ENCODE assay signal across 10 mouse cellular contexts in the genomic region with DNA sequence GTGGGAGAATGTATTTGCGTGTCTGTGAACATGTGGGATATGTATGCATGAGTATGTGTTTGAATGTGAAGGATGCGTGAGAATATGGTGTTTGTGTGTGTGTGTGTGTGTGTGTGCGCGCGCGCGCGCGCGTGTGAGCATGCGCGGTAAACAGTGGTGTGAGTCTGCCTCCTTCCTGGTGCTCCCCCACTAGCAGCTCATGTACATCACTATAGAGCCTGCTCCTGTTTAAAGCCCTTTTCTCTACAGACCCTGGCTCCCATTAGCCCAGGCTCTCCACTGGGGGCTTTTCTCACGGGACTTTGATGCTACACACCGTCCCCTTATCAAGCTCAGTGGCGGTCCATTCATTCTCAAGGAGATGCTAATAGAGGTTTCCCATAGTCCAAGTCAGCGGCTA. TPM values are rescaled to one million over a fixed set of nuclear protein-coding genes. Genes with fewer than 3 reads are reported as not detected.
DNase-seq lines count a peak whose midpoint lies in the region; ATAC-seq and TF ChIP-seq lines count a peak whose summit lies in the region.
"Had no signal": no experiment of that assay in that cellular context is flagged by ENCODE, and none has a peak within 500 bp of the region (broad histone marks: within the 10 kb centered on the region; RNA-seq: fewer than 3 reads in every experiment).

No protein-coding gene starts in this region.

- no peak overlapping the region for H3K4me3 ChIP-seq in stomach, embryonic 14.5 days (ENCODE audit: low read depth, low read length)
- no peak overlapping the region for H3K4me3 ChIP-seq in stomach, postnatal 0 days (ENCODE audit: low read depth, low read length)
- H3K4me3 ChIP-seq in limb, embryonic 12.5 days (replicated peaks) = 0 out of 2 replicates have a peak overlapping the region, but pooled peaks have one; percentile 4

- 58% methylated on average over 16 of the region's 16 CpGs for WGBS in stomach, embryonic 14.5 days
- WGBS in stomach, postnatal 0 days = 46% methylated on average over 16 of the region's 16 CpGs
- 43% methylated on average over 16 of the region's 16 CpGs for WGBS in limb, embryonic 12.5 days

- no peak for TF ChIP-seq EP300 in stomach, postnatal 0 days (optimal IDR thresholded peaks at IDR 0.05)

- no peaks in the 10 kb centered on the region for H3K9me3 ChIP-seq in stomach, embryonic 14.5 days (ENCODE audit: control insufficient read depth, low read depth, low read length)
- H3K9me3 ChIP-seq in stomach, postnatal 0 days (ENCODE audit: control insufficient read depth, low read length) = no peaks in the 10 kb centered on the region
- H3K9me3 ChIP-seq in limb, embryonic 12.5 days = 0 out of 2 replicates have a peak, but pooled peaks cover 6% of the 10 kb centered on the region

- ATAC-seq in frontal cortex, adult (ENCODE audit: low TSS enrichment) = 0 out of 2 replicates have a peak, but pooled peaks have one; percentile 4
- ATAC-seq in stomach, embryonic 14.5 days (ENCODE audit: insufficient number of reproducible peaks, insufficient read depth, low FRiP score, low read depth) = no peak
- ATAC-seq in stomach, postnatal 0 days (ENCODE audit: low FRiP score, low TSS enrichment) = no peak
- ATAC-seq in limb, embryonic 12.5 days (ENCODE audit: insufficient number of reproducible peaks, insufficient read depth, low FRiP score, low TSS enrichment, low read depth) = no peak

- TF ChIP-seq CTCF in stomach, postnatal 0 days (IDR thresholded peaks at IDR 0.05; ENCODE audit: low read depth) = no peak

- no peaks in the 10 kb centered on the region for H3K27me3 ChIP-seq in stomach, embryonic 14.5 days (ENCODE audit: control insufficient read depth, insufficient read depth, low read length)
- H3K27me3 ChIP-seq in stomach, postnatal 0 days (ENCODE audit: control insufficient read depth, insufficient read depth, low read length) = no peaks in the 10 kb centered on the region
- H3K27me3 ChIP-seq in limb, embryonic 12.5 days = no peaks in the 10 kb centered on the region

- no peak overlapping the region for H3K9ac ChIP-seq in stomach, embryonic 14.5 days (replicated peaks; ENCODE audit: low read depth, low read length)
- no peak overlapping the region for H3K9ac ChIP-seq in stomach, postnatal 0 days (ENCODE audit: low read length)
- H3K9ac ChIP-seq in limb, embryonic 12.5 days (replicated peaks) = no peak overlapping the region

- H3K36me3 ChIP-seq in stomach, embryonic 14.5 days (ENCODE audit: control insufficient read depth, insufficient read depth, low read length) = no peaks in the 10 kb centered on the region
- H3K36me3 ChIP-seq in stomach, postnatal 0 days (ENCODE audit: control insufficient read depth, insufficient read depth, low read length) = no peaks in the 10 kb centered on the region
- H3K36me3 ChIP-seq in limb, embryonic 12.5 days = no peaks in the 10 kb centered on the region

- H3K4me2 ChIP-seq in stomach, embryonic 14.5 days (replicated peaks; ENCODE audit: low read depth, low read length) = peak overlapping the region; percentile 15; the same call in 1 of the 2 replicates
- no peak overlapping the region for H3K4me2 ChIP-seq in stomach, postnatal 0 days (replicated peaks; ENCODE audit: low read depth)
- peak overlapping the region; percentile 35; the same call in 1 of the 2 replicates for H3K4me2 ChIP-seq in limb, embryonic 12.5 days

- H3K27ac ChIP-seq in stomach, embryonic 14.5 days (ENCODE audit: low read length) = no peak overlapping the region
- H3K27ac ChIP-seq in stomach, postnatal 0 days (replicated peaks) = no peak overlapping the region
- no peak overlapping the region for H3K27ac ChIP-seq in limb, embryonic 12.5 days

- no peaks in the 10 kb centered on the region for H3K4me1 ChIP-seq in stomach, embryonic 14.5 days (ENCODE audit: control insufficient read depth, insufficient read depth, low read length)
- no peaks in the 10 kb centered on the region for H3K4me1 ChIP-seq in stomach, postnatal 0 days (replicated peaks; ENCODE audit: control insufficient read depth, insufficient read depth)
- peaks cover 11% of the 10 kb centered on the region for H3K4me1 ChIP-seq in limb, embryonic 12.5 days (replicated peaks)

- no peak for DNase-seq in frontal cortex, postnatal 36 days (ENCODE audit: low spot score in 2 of 2)
- no peak for DNase-seq in stomach, postnatal 0 days (ENCODE audit: low spot score)
- no peak for DNase-seq in cerebellum, adult 9-10 months
- DNase-seq in layer of hippocampus, adult 11-12 months (ENCODE audit: low spot score) = no peak
- no peak for DNase-seq in kidney, postnatal 10 days
- DNase-seq: gastrocnemius, postnatal 14 days had no signal

RNA-seq across cellular contexts. Expression of a gene that starts 23.0 kb away (rescaled TPM):
- polyA plus RNA-seq in stomach, embryonic 14.5 days (2014; fragmentation: Nextera tagmentation; extraction: Ambion mirVana) = 14.9 and 15.9 TPM in 2 replicates
- 15.6 and 18.5 TPM in 2 replicates for polyA plus RNA-seq in stomach, postnatal 0 days (2015; fragmentation: Nextera tagmentation; extraction: Ambion mirVana)
- polyA plus RNA-seq in limb, embryonic 12.5 days (2016; fragmentation: Nextera tagmentation; extraction: Ambion mirVana) = 16.0 and 17.8 TPM in 2 replicates

RNA-seq across cellular contexts. Expression of a gene that starts 32.5 kb away (rescaled TPM):
- 3.2 and 3.7 TPM in 2 replicates for polyA plus RNA-seq in stomach, embryonic 14.5 days (2014; fragmentation: Nextera tagmentation; extraction: Ambion mirVana)
- polyA plus RNA-seq in stomach, postnatal 0 days (2015; fragmentation: Nextera tagmentation; extraction: Ambion mirVana) = 0.33 and 0.38 TPM in 2 replicates
- polyA plus RNA-seq in limb, embryonic 12.5 days (2016; fragmentation: Nextera tagmentation; extraction: Ambion mirVana) = 6.5 and 8.5 TPM in 2 replicates
- polyA plus RNA-seq: liver, embryonic 16.5 days had no signal
